Mouse (Mus musculus): ENCODE measurements around the gene Gpr15. TPM values are rescaled to one million over a fixed set of nuclear protein-coding genes. Genes with fewer than 3 reads are reported as not detected.

Gene Gpr15
- polyA plus RNA-seq, 1 experiment from 2014 or later: not detected

DNA sequence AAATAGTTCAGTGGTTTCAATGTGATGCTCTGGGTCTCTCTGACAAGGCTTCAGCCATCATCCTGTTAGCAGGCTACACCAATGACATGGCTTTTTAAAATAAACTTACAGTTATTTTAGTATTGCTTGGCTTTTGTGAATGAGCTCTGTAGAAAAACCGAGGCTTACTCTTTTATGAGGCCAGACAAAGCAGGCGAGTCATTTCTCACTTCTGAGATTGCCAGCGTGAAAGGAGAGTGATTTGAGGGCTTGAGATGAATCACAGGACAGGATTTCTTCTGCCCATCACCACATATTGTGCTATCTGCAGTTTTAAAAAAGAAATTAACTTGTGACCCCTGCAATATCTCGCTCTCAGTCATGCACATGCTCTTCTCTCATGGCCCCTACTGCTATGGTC lies 3.9 kb downstream of the Gpr15 start:
- no peak overlapping the region for H3K27ac ChIP-seq
- 53% methylated on average over 4 of the region's 4 CpGs for WGBS (ENCODE audit: insufficient replicate concordance)
- no peak for ATAC-seq
- H3K36me3 ChIP-seq: no peaks in the 10 kb centered on the region
- H3K4me3 ChIP-seq: no peak overlapping the region
- no peak overlapping the region for H3K4me2 ChIP-seq
- no peaks in the 10 kb centered on the region for H3K9me3 ChIP-seq (replicated peaks)
- H3K9ac ChIP-seq: no peak overlapping the region
- no peaks in the 10 kb centered on the region for H3K27me3 ChIP-seq (replicated peaks)
- H3K4me1 ChIP-seq: no peaks in the 10 kb centered on the region

GRCm38 (mm10) chr16:58713128-58713527 lies 5.7 kb downstream of the Gpr15 start:
- Histone ChIP-seq H3K27me3 (replicated peaks) (no peaks in the 10 kb centered on the region), H3K4me2 (no peak overlapping the region), H3K36me3 (no peaks in the 10 kb centered on the region), H3K4me3 (no peak overlapping the region), H3K9me3 (replicated peaks) (no peaks in the 10 kb centered on the region), H3K4me1 (peaks cover 5% of the 10 kb centered on the region; the same call in 1 of the 2 replicates), H3K9ac (no peak overlapping the region), H3K27ac (no peak overlapping the region)
- ATAC-seq: no peak
- WGBS (ENCODE audit: insufficient replicate concordance): 75% methylated on average over 1 of the region's 1 CpGs

DNA sequence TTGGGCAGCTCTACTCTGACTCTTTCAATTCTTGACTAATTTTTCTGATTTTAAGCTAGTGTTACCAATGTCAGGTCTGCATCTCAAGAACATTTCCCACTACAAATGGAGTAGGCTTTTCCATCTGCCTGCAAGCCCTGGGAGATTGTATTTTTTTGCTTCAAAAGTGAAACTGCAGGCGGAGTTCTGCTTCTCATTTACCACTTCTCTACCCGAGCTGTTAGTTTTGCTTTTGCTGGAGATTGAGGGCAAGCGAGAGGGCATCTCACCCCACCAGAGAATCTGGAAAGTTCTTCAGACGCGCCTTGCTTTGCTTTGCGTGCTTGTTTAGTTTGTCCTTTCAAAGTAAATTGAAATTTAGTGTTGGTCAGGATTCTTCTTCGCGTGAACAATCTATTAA lies 6.6 kb downstream of the Gpr15 start:
- no peaks in the 10 kb centered on the region for H3K36me3 ChIP-seq
- no peak overlapping the region for H3K9ac ChIP-seq
- no peak overlapping the region for H3K4me3 ChIP-seq
- no peak for ATAC-seq
- 65% methylated on average over 8 of the region's 8 CpGs for WGBS (ENCODE audit: insufficient replicate concordance)
- no peaks in the 10 kb centered on the region for H3K9me3 ChIP-seq (replicated peaks)
- peaks cover 5% of the 10 kb centered on the region; the same call in 1 of the 2 replicates for H3K4me1 ChIP-seq
- H3K27me3 ChIP-seq (replicated peaks): no peaks in the 10 kb centered on the region
- no peak overlapping the region for H3K4me2 ChIP-seq
- H3K27ac ChIP-seq: no peak overlapping the region

- Histone ChIP-seq H3K27ac (no peak overlapping the region), H3K9me3 (replicated peaks) (no peaks in the 10 kb centered on the region), H3K36me3 (no peaks in the 10 kb centered on the region), H3K4me2 (no peak overlapping the region), H3K4me1 (peaks cover 5% of the 10 kb centered on the region; the same call in 1 of the 2 replicates), H3K4me3 (no peak overlapping the region), H3K9ac (no peak overlapping the region), H3K27me3 (replicated peaks) (no peaks in the 10 kb centered on the region)
- no peak for ATAC-seq
- 68% methylated on average over 4 of the region's 4 CpGs for WGBS (ENCODE audit: insufficient replicate concordance)
These were observed 9.3 kb downstream of the Gpr15 start for GRCm38 (mm10) chr16:58709536-58709935.

- no peak overlapping the region for H3K4me3 ChIP-seq
- no peak overlapping the region for H3K4me2 ChIP-seq
- H3K27me3 ChIP-seq (replicated peaks): no peaks in the 10 kb centered on the region
- WGBS (ENCODE audit: insufficient replicate concordance): 75% methylated on average over 3 of the region's 3 CpGs
- no peaks in the 10 kb centered on the region for H3K36me3 ChIP-seq
- H3K27ac ChIP-seq: no peak overlapping the region
- no peak overlapping the region for H3K9ac ChIP-seq
- no peak for ATAC-seq
- H3K9me3 ChIP-seq (replicated peaks): no peaks in the 10 kb centered on the region
- peaks cover 5% of the 10 kb centered on the region; the same call in 1 of the 2 replicates for H3K4me1 ChIP-seq
These were observed 10.0 kb downstream of the Gpr15 start for GRCm38 (mm10) chr16:58708601-58709475.

DNA sequence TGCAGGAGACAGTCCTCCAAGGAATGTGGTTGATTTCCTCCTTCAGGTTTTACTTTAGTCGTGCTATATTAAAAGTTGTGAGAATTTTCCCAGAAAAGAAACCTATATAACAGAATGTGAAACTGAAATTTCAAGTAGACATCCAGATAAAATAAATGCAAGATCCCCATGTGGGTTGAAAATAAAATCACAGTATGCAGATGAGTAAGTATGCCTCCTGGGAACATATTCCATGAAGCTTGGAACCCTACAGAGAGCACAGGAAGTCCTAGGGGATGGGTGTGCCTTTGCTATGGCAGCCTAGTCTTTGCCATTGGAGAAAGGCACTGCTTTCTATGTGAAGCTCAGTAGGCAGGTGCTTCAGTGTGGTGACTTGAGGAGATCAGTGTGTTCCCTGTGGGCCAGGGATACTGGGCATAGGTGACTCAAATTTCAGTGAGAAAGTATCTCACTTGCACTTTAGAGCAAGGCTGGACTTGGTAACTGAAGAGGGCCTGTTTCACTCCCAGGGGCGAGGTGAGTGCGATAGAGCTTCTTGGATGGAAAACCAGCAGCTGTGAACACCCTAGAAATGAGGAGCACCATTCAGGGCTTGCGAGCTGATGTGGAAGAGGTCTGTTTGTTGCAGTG lies 11.5 kb downstream of the Gpr15 start:
- H3K27ac ChIP-seq: no peak overlapping the region
- H3K9ac ChIP-seq: no peak overlapping the region
- H3K36me3 ChIP-seq: no peaks in the 10 kb centered on the region
- H3K4me1 ChIP-seq: peaks cover 10% of the 10 kb centered on the region; the same call in 1 of the 2 replicates
- 72% methylated on average over 4 of the region's 4 CpGs for WGBS (ENCODE audit: insufficient replicate concordance)
- no peak overlapping the region for H3K4me2 ChIP-seq
- no peaks in the 10 kb centered on the region for H3K9me3 ChIP-seq (replicated peaks)
- no peak for ATAC-seq
- no peak overlapping the region for H3K4me3 ChIP-seq
- peaks cover 5% of the 10 kb centered on the region; the same call in 1 of the 2 replicates for H3K27me3 ChIP-seq (replicated peaks)

DNA sequence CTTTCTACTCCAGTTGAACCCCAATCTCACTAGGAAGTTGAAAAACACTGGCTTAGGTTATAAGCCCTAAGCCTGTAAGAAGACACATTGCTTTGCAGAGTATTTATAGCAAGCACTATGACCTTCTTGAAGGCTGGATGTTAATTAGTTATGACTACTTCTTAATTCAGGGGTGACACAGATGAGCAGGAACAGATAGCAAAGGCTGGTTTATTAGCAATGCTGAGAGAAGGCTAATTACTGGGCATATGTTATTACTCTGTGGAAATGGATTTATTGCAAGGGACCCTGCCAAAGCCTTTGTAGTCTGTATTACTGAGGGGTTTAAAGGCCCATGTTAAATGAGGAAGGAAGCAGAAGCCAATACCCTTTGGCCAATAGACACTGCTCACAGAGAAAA lies 13.9 kb downstream of the Gpr15 start:
- H3K36me3 ChIP-seq: no peaks in the 10 kb centered on the region
- ATAC-seq: no peak
- H3K27ac ChIP-seq: no peak overlapping the region
- H3K4me2 ChIP-seq: no peak overlapping the region
- H3K27me3 ChIP-seq (replicated peaks): peaks cover 6% of the 10 kb centered on the region
- H3K9me3 ChIP-seq (replicated peaks): no peaks in the 10 kb centered on the region
- H3K4me3 ChIP-seq: no peak overlapping the region
- H3K4me1 ChIP-seq: peaks cover 10% of the 10 kb centered on the region; the same call in 1 of the 2 replicates
- no peak overlapping the region for H3K9ac ChIP-seq

GRCm38 (mm10) chr16:58703382-58704124 lies 15.3 kb downstream of the Gpr15 start:
- Histone ChIP-seq H3K36me3 (no peaks in the 10 kb centered on the region), H3K4me2 (no peak overlapping the region), H3K9ac (no peak overlapping the region), H3K27ac (no peak overlapping the region), H3K4me3 (no peak overlapping the region), H3K9me3 (replicated peaks) (no peaks in the 10 kb centered on the region), H3K4me1 (0 out of 2 replicates have a peak, but pooled peaks cover 5% of the 10 kb centered on the region), H3K27me3 (replicated peaks) (peaks cover 6% of the 10 kb centered on the region)
- ATAC-seq: no peak
- 26% methylated on average over 10 of the region's 10 CpGs for WGBS (ENCODE audit: insufficient replicate concordance)

DNA sequence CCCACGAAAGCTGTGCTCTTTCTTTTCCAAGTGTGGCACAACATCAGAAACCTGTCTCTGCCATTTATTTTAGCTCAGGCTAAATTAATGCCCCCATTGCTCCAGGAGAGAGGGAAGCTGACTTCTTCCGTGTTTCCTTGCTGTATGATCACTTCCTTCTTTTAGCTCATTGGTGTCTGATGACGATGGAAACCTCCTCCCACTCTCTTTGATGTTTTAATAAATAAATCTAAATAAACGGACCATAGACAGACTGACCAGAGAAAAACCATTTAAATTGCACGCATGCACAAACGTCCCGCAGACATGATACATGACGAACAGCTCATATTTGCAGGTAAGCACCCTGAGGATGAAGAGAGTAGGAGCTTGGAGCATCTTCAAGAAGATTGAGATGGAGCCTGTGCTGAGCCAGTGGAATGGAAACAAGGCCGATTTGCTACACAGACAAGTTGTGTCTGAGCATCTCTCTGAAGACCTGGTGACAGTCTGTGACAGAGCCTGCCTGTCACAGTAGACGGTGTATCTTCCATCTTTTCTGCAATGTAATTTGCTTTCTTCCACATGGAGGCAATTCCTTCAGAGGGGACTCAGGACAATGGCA lies 16.4 kb downstream of the Gpr15 start:
- Histone ChIP-seq H3K27ac (no peak overlapping the region), H3K36me3 (no peaks in the 10 kb centered on the region), H3K4me3 (no peak overlapping the region), H3K27me3 (replicated peaks) (peaks cover 6% of the 10 kb centered on the region), H3K9ac (no peak overlapping the region), H3K4me1 (0 out of 2 replicates have a peak, but pooled peaks cover 5% of the 10 kb centered on the region), H3K4me2 (no peak overlapping the region), H3K9me3 (replicated peaks) (no peaks in the 10 kb centered on the region)
- WGBS (ENCODE audit: insufficient replicate concordance): 62% methylated on average over 10 of the region's 10 CpGs
- no peak for ATAC-seq

- WGBS (ENCODE audit: insufficient replicate concordance): 44% methylated on average over 6 of the region's 6 CpGs
- no peak for ATAC-seq
- H3K9ac ChIP-seq: no peak overlapping the region
- no peak overlapping the region for H3K4me2 ChIP-seq
- no peaks in the 10 kb centered on the region for H3K36me3 ChIP-seq
- no peak overlapping the region for H3K27ac ChIP-seq
- 0 out of 2 replicates have a peak, but pooled peaks cover 5% of the 10 kb centered on the region for H3K4me1 ChIP-seq
- peaks cover 6% of the 10 kb centered on the region for H3K27me3 ChIP-seq (replicated peaks)
- no peaks in the 10 kb centered on the region for H3K9me3 ChIP-seq (replicated peaks)
- no peak overlapping the region for H3K4me3 ChIP-seq
These were observed 17.1 kb downstream of the Gpr15 start for GRCm38 (mm10) chr16:58701779-58702178.

DNA sequence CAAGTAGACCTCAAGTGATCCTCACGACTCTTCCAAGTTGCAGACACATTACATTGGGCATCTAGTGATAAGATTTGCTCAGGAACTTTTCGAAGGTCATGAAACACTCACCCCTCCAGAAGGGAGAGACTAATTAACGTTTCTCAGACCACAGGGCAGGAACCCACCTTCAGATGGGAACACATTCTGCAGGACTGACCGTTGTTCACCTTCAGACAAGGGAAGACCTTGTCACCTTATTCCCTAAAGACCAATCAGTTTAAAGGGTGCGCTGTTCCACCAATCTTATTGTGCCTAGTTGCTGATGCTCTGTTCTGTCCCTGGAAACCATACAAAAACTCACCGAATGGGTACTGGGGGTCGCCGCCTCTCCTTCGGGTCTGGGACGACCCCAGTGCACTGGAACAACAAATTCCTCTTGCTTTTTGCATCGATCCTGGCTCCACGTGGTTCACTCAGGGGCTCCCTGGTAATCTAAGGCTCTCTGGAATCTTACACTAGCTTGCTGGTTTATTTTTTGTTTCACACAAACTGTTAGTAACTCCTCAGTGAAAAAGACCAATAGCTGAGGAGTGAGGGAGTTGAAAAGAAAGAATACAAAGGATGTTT lies 17.9 kb downstream of the Gpr15 start:
- Histone ChIP-seq H3K4me2 (no peak overlapping the region), H3K9me3 (replicated peaks) (no peaks in the 10 kb centered on the region), H3K9ac (no peak overlapping the region), H3K4me3 (no peak overlapping the region), H3K4me1 (0 out of 2 replicates have a peak, but pooled peaks cover 5% of the 10 kb centered on the region), H3K27me3 (replicated peaks) (peaks cover 6% of the 10 kb centered on the region), H3K36me3 (no peaks in the 10 kb centered on the region), H3K27ac (no peak overlapping the region)
- 70% methylated on average over 12 of the region's 12 CpGs for WGBS (ENCODE audit: insufficient replicate concordance)
- no peak for ATAC-seq

All from liver, embryonic 12.5 days (tissue).